Mouse (Mus musculus) lung, embryonic 16.5 days (tissue): ENCODE results near the gene Ap1m1. TPM values are rescaled to one million over a fixed set of nuclear protein-coding genes. Genes with fewer than 3 reads are reported as not detected.
A peak's percentile ranks its signal among the peaks of the same experiment; 100 is the strongest.

Experiments used
- ATAC-seq: fragments of 200-750 bp; cut with Nextera tagmentation; 2 replicates; pipeline ENCODE4 v1.8.0; 2017; ENCODE audit warnings: low read depth, mild to moderate bottlenecking, moderate library complexity
- H3K27ac ChIP-seq: fragments of 300-500 bp; sonication (generic); 2 replicates; pipeline ENCODE4 v1.5.1; 2014; ENCODE audit warnings: mild to moderate bottlenecking, control low read depth, low read length
- H3K27me3 ChIP-seq: fragments of 300-500 bp; sonication (generic); 2 replicates; pipeline ENCODE4 v1.6.1; 2014; ENCODE audit warnings: low read depth, low read length, mixed read lengths; ENCODE audit not compliant: control insufficient read depth, insufficient read depth
- H3K36me3 ChIP-seq: fragments of 300-500 bp; sonication (generic); 2 replicates; pipeline ENCODE4 v1.6.1; 2014; ENCODE audit warnings: low read length; ENCODE audit not compliant: control insufficient read depth, insufficient read depth
- H3K4me1 ChIP-seq: fragments of 300-500 bp; sonication (generic); replicated peaks from 2 replicates; pipeline ENCODE4 v1.6.1; 2014; ENCODE audit warnings: low read length, mixed read lengths; ENCODE audit not compliant: control insufficient read depth, insufficient read depth
- H3K4me2 ChIP-seq: fragments of 300-500 bp; sonication (generic); 2 replicates; pipeline ENCODE4 v1.6.1; 2014; ENCODE audit warnings: low read depth, low read length, control low read depth
- H3K4me3 ChIP-seq: fragments of 300-500 bp; sonication (generic); 2 replicates; pipeline ENCODE4 v1.5.1; 2014; ENCODE audit warnings: mild to moderate bottlenecking, low read length, control low read depth
- H3K9ac ChIP-seq: fragments of 300-500 bp; sonication (generic); 2 replicates; pipeline ENCODE4 v1.6.1; 2014; ENCODE audit warnings: low read length, control low read depth
- H3K9me3 ChIP-seq: fragments of 300-500 bp; sonication (generic); 2 replicates; pipeline ENCODE4 v1.6.1; 2016; ENCODE audit warnings: low read length; ENCODE audit not compliant: control insufficient read depth
- WGBS: fragments of 180-500 bp; shearing (Covaris S2); extraction: QIAGEN DNeasy Blood & Tissue Kit; methylation state at CpG from one replicate; pipeline ENCODE4 v1.1.7; 2014; 5-methylcytosine and 5-hydroxymethylcytosine counted together
- polyA plus RNA-seq: library from polyadenylated mRNA; unstranded; fragments of >200 nt; fragmentation: Nextera tagmentation; extraction: Ambion mirVana; gene quantifications from 2 replicates; pipeline ENCODE4 v1.2.1, GENCODE M21; 2015

Ap1m1 gene
- polyA plus RNA-seq, 1 experiment from 2014 or later: 98.3 TPM

- H3K9me3 ChIP-seq: no peaks in the 10 kb centered on the region
- ATAC-seq: no peak
- no peak overlapping the region for H3K4me2 ChIP-seq
- WGBS: 55% methylated on average over 1 of the region's 1 CpGs
- no peak overlapping the region for H3K27ac ChIP-seq
- no peaks in the 10 kb centered on the region for H3K36me3 ChIP-seq
- H3K27me3 ChIP-seq: no peaks in the 10 kb centered on the region
- no peak overlapping the region for H3K9ac ChIP-seq
- no peaks in the 10 kb centered on the region for H3K4me1 ChIP-seq
- H3K4me3 ChIP-seq: no peak overlapping the region
These were observed 33.4 kb downstream of the Ap1m1 start for GRCm38 (mm10) chr8:72273111-72273770.

DNA sequence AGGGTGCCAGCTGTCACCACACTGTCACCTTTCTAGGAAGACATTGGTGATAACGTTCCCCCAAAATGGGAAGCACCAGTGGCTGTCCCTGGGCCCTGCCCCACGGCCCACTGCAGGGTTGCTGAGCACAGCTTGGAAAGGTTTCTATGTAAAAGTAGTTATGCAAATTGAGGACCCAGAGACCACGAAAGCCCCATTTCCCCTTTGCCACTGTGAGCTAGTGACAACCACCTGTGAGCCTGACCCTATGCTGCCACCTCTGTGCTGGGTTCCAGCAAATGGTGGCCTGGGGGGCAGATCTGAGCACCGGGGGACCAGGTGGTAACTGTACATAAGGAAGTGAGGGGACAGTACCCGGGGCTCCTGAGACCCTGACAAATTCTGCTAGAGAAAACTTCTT is 34.0 kb downstream of the Ap1m1 start:
- Histone ChIP-seq H3K4me1 (no peaks in the 10 kb centered on the region), H3K27ac (no peak overlapping the region), H3K27me3 (no peaks in the 10 kb centered on the region), H3K4me2 (no peak overlapping the region), H3K9ac (no peak overlapping the region), H3K36me3 (no peaks in the 10 kb centered on the region), H3K4me3 (no peak overlapping the region), H3K9me3 (no peaks in the 10 kb centered on the region)
- no peak for ATAC-seq
- 63% methylated on average over 5 of the region's 5 CpGs for WGBS

- WGBS: 37% methylated on average over 3 of the region's 3 CpGs
- Histone ChIP-seq H3K27ac (no peak overlapping the region), H3K9ac (no peak overlapping the region), H3K36me3 (no peaks in the 10 kb centered on the region), H3K4me2 (no peak overlapping the region), H3K4me3 (no peak overlapping the region), H3K27me3 (no peaks in the 10 kb centered on the region), H3K9me3 (no peaks in the 10 kb centered on the region), H3K4me1 (no peaks in the 10 kb centered on the region)
- ATAC-seq: no peak
These were observed 37.4 kb downstream of the Ap1m1 start for GRCm38 (mm10) chr8:72277244-72277643.

DNA sequence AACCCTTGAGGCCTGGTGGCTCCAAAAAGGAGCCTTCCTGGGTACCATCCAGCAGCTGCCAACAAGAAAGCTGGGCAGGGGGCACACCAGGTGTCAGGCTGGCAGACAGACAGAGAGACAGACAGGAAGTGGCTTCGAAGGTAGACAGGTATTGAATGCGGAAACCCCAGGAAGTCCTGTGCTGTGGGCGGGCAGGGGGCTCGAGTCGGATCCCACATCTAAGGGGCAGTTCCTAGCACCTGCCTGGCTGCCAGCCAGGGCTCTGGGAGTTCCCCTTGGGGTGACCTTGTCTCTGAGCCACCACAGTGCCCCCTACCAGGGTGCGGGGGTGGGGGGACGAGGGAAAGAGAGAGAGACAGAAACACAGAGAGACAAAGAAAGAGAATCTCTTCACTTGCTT is 39.3 kb downstream of the Ap1m1 start:
- Histone ChIP-seq H3K27me3 (no peaks in the 10 kb centered on the region), H3K4me3 (no peak overlapping the region), H3K4me2 (no peak overlapping the region), H3K4me1 (no peaks in the 10 kb centered on the region), H3K27ac (no peak overlapping the region), H3K36me3 (no peaks in the 10 kb centered on the region), H3K9me3 (no peaks in the 10 kb centered on the region), H3K9ac (no peak overlapping the region)
- 73% methylated on average over 7 of the region's 7 CpGs for WGBS
- ATAC-seq: no peak

DNA sequence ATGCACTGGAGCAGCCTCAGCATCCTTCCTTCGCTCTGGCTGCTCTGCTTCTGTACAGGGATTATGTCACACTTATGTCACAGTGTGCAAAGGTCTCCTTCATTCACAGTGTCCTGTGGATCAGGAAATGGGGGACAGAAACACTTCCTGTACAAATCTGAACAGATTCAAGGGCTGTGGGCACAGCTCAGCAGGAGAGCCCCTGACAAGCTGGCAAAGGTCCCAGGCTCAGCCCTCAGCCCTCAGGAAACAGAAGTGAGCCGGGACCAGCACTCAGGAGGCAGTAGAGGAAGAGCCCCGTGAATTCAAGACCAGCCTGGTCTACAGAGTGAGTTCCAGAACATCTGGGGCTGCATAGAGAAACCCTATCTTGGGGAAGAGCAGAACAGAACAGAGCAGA is 41.8 kb downstream of the Ap1m1 start:
- Histone ChIP-seq H3K9ac (no peak overlapping the region), H3K27me3 (no peaks in the 10 kb centered on the region), H3K4me2 (no peak overlapping the region), H3K9me3 (no peaks in the 10 kb centered on the region), H3K36me3 (no peaks in the 10 kb centered on the region), H3K4me3 (no peak overlapping the region), H3K27ac (peak overlapping the region; percentile 9), H3K4me1 (no peaks in the 10 kb centered on the region)
- WGBS: 25% methylated on average over 3 of the region's 3 CpGs
- ATAC-seq: peak; percentile 85

DNA sequence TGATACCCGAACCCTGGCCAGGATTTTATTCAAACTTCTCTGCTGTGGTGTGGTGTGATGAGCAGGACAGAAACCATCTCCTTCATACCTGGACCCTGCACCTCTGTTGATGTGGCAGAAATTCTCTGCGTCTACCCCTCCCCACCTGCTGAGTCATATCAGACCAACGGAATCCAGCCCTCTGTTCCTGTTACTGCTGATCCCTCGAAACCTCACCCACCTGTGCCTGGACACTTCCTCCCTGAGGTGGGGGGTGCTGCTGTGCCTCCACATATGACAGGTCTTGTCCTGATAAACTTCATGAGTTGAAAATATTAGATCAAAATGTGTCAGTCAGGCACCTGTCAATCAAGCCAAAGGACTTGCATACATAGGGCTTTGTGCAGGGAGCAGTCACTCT is 45.5 kb downstream of the Ap1m1 start:
- no peak overlapping the region for H3K9ac ChIP-seq
- H3K4me3 ChIP-seq: no peak overlapping the region
- H3K36me3 ChIP-seq: no peaks in the 10 kb centered on the region
- no peaks in the 10 kb centered on the region for H3K27me3 ChIP-seq
- no peak overlapping the region for H3K27ac ChIP-seq
- WGBS: 57% methylated on average over 4 of the region's 4 CpGs
- H3K4me1 ChIP-seq: no peaks in the 10 kb centered on the region
- H3K9me3 ChIP-seq: no peaks in the 10 kb centered on the region
- no peak overlapping the region for H3K4me2 ChIP-seq
- no peak for ATAC-seq

- no peak overlapping the region for H3K4me2 ChIP-seq
- no peak overlapping the region for H3K27ac ChIP-seq
- no peak for ATAC-seq
- H3K27me3 ChIP-seq: no peaks in the 10 kb centered on the region
- H3K36me3 ChIP-seq: no peaks in the 10 kb centered on the region
- H3K4me3 ChIP-seq: no peak overlapping the region
- H3K4me1 ChIP-seq: no peaks in the 10 kb centered on the region
- H3K9me3 ChIP-seq: no peaks in the 10 kb centered on the region
- no peak overlapping the region for H3K9ac ChIP-seq
These were observed 49.2 kb downstream of the Ap1m1 start for GRCm38 (mm10) chr8:72289051-72289450.

- H3K27ac ChIP-seq: no peak overlapping the region
- no peaks in the 10 kb centered on the region for H3K36me3 ChIP-seq
- H3K27me3 ChIP-seq: no peaks in the 10 kb centered on the region
- peaks cover 8% of the 10 kb centered on the region for H3K4me1 ChIP-seq
- H3K9ac ChIP-seq: no peak overlapping the region
- no peak overlapping the region for H3K4me2 ChIP-seq
- 57% methylated on average over 2 of the region's 2 CpGs for WGBS
- H3K9me3 ChIP-seq: no peaks in the 10 kb centered on the region
- no peak for ATAC-seq
- no peak overlapping the region for H3K4me3 ChIP-seq
These were observed 51.3 kb downstream of the Ap1m1 start for GRCm38 (mm10) chr8:72291104-72291503.

DNA sequence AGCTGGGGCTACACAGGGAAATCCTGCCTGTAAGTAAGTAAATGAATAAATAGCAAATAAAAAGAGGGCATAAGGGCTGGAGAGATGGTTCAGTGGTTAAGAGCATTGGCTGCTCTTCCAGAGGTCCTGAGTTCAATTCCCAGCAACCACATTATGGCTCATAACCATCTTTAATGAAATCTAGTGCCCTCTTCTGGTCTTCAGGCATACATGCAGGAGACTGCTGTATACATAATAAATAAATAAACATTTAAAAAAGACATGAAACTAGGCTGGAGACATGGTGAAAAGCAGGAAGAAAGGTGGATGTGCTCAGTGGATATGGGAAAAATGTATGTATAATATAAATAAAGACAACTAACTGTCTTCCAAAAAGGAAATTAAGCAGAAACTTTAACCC is 53.5 kb downstream of the Ap1m1 start:
- H3K27ac ChIP-seq: no peak overlapping the region
- H3K36me3 ChIP-seq: no peaks in the 10 kb centered on the region
- H3K4me1 ChIP-seq: peaks cover 10% of the 10 kb centered on the region
- H3K27me3 ChIP-seq: no peaks in the 10 kb centered on the region
- no peak overlapping the region for H3K4me2 ChIP-seq
- ATAC-seq: no peak
- H3K9ac ChIP-seq: no peak overlapping the region
- H3K4me3 ChIP-seq: no peak overlapping the region
- no peaks in the 10 kb centered on the region for H3K9me3 ChIP-seq

GRCm38 (mm10) chr8:72295125-72295524 is 55.3 kb downstream of the Ap1m1 start:
- peak overlapping the region; percentile 8; the same call in 1 of the 2 replicates for H3K4me2 ChIP-seq
- ATAC-seq: no peak; the same call in 1 of the 2 replicates
- no peaks in the 10 kb centered on the region for H3K27me3 ChIP-seq
- peak overlapping the region; percentile 81 for H3K27ac ChIP-seq
- H3K36me3 ChIP-seq: no peaks in the 10 kb centered on the region
- peaks cover 10% of the 10 kb centered on the region for H3K4me1 ChIP-seq
- no peak overlapping the region for H3K4me3 ChIP-seq
- H3K9me3 ChIP-seq: no peaks in the 10 kb centered on the region
- WGBS: 53% methylated on average over 3 of the region's 3 CpGs
- H3K9ac ChIP-seq: no peak overlapping the region
